ENCODE assay signal across 9 mouse cellular contexts in the genomic region with DNA sequence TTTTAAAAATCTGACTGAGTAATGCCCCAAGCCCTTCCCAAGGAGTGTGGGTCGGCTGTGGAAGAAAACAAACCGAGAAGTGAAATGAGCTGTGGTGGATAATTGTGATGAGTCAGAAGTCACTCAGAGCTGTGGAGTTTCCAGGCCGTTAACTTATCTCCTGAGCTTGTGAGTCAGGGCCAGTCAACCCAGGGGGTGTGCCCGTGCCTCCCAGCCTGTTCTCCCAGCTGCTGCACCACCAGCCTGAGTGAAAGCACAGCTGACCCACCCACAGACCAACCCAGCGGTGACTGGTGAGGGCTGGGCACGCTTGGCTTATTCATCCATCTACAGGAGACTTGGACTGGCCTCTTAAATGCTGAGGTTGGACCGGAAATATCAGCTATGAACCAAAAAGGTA. TPM values are rescaled to one million over a fixed set of nuclear protein-coding genes. Genes with fewer than 3 reads are reported as not detected.
A peak's percentile ranks its signal among the peaks of the same experiment; 100 is the strongest.
DNase-seq lines count a peak whose midpoint lies in the region; ATAC-seq and TF ChIP-seq lines count a peak whose summit lies in the region.
"Had no signal": no experiment of that assay in that cellular context is flagged by ENCODE, and none has a peak within 500 bp of the region (broad histone marks: within the 10 kb centered on the region; RNA-seq: fewer than 3 reads in every experiment).

No protein-coding gene starts in this region.

- peaks cover 7% of the 10 kb centered on the region; the same call in 1 of the 2 replicates for H3K27me3 ChIP-seq in heart, embryonic 10.5 days (ENCODE audit: insufficient read depth, poor library complexity, severe bottlenecking)
- H3K27me3 ChIP-seq in intestine, postnatal 0 days (replicated peaks; ENCODE audit: control insufficient read depth, insufficient read depth, low read length), result no peaks in the 10 kb centered on the region
- no peaks in the 10 kb centered on the region for H3K27me3 ChIP-seq in forebrain, embryonic 13.5 days
- H3K27me3 ChIP-seq in limb, embryonic 10.5 days (ENCODE audit: low read depth, poor library complexity, severe bottlenecking), result no peaks in the 10 kb centered on the region
- H3K27me3 ChIP-seq: neural tube, embryonic 12.5 days had no signal

- peak; percentile 89 for ATAC-seq in intestine, postnatal 0 days
- peak; percentile 59; the same call in 1 of the 2 replicates for ATAC-seq in monocyte, adult 5-6 weeks (replicated peaks; ENCODE audit: insufficient number of reproducible peaks, low FRiP score, low TSS enrichment, poor library complexity, severe bottlenecking)
- no peak for ATAC-seq in forebrain, embryonic 13.5 days

- H3K9ac ChIP-seq in intestine, postnatal 0 days (ENCODE audit: low read depth, low read length), result no peak overlapping the region
- no peak overlapping the region for H3K9ac ChIP-seq in forebrain, embryonic 13.5 days
- H3K9ac ChIP-seq: neural tube, embryonic 12.5 days had no signal

- no peaks in the 10 kb centered on the region for H3K9me3 ChIP-seq in heart, embryonic 10.5 days
- no peaks in the 10 kb centered on the region for H3K9me3 ChIP-seq in intestine, postnatal 0 days (ENCODE audit: control insufficient read depth)
- no peaks in the 10 kb centered on the region for H3K9me3 ChIP-seq in forebrain, embryonic 13.5 days (replicated peaks)
- H3K9me3 ChIP-seq in limb, embryonic 10.5 days (replicated peaks), result no peaks in the 10 kb centered on the region
- H3K9me3 ChIP-seq: neural tube, embryonic 12.5 days had no signal

- peaks cover 15% of the 10 kb centered on the region for H3K4me1 ChIP-seq in heart, embryonic 10.5 days
- H3K4me1 ChIP-seq in intestine, postnatal 0 days (replicated peaks; ENCODE audit: control insufficient read depth, insufficient read depth, low read length), result peaks cover 2% of the 10 kb centered on the region; the same call in 1 of the 2 replicates
- peaks cover 9% of the 10 kb centered on the region for H3K4me1 ChIP-seq in forebrain, embryonic 13.5 days
- H3K4me1 ChIP-seq in limb, embryonic 10.5 days, result no peaks in the 10 kb centered on the region

- H3K4me2 ChIP-seq in intestine, postnatal 0 days (replicated peaks; ENCODE audit: low read depth), result no peak overlapping the region
- no peak overlapping the region for H3K4me2 ChIP-seq in forebrain, embryonic 13.5 days
- H3K4me2 ChIP-seq: neural tube, embryonic 12.5 days had no signal

- no peak overlapping the region for H3K4me3 ChIP-seq in heart, embryonic 10.5 days
- no peak overlapping the region for H3K4me3 ChIP-seq in intestine, postnatal 0 days (ENCODE audit: low read depth, low read length)
- H3K4me3 ChIP-seq in forebrain, embryonic 13.5 days, result no peak overlapping the region
- no peak overlapping the region for H3K4me3 ChIP-seq in limb, embryonic 10.5 days
- H3K4me3 ChIP-seq in layer of hippocampus, adult 2 months, result no peak overlapping the region
- H3K4me3 ChIP-seq: neural tube, embryonic 12.5 days had no signal

- 34% methylated on average over 7 of the region's 7 CpGs for whole genome bisulfite sequencing in heart, embryonic 10.5 days
- 24% methylated on average over 7 of the region's 7 CpGs for WGBS in intestine, postnatal 0 days
- WGBS in forebrain, embryonic 13.5 days, result 73% methylated on average over 7 of the region's 7 CpGs
- 74% methylated on average over 7 of the region's 7 CpGs for WGBS in limb, embryonic 10.5 days

- H3K27ac ChIP-seq in heart, embryonic 10.5 days, result no peak overlapping the region
- H3K27ac ChIP-seq in intestine, postnatal 0 days (ENCODE audit: low read depth, low read length), result peak overlapping the region; percentile 28; the same call in 1 of the 2 replicates
- no peak overlapping the region for H3K27ac ChIP-seq in forebrain, embryonic 13.5 days
- H3K27ac ChIP-seq in limb, embryonic 10.5 days, result no peak overlapping the region
- no peak overlapping the region for H3K27ac ChIP-seq in layer of hippocampus, adult 2 months
- H3K27ac ChIP-seq: neural tube, embryonic 12.5 days had no signal

- DNase-seq in heart, adult 11 months, result peak; percentile 96
- no peak for DNase-seq in heart, embryonic 10.5 days (ENCODE audit: low spot score)
- peak; percentile 75 for DNase-seq in c-Kit-negative CD71-positive TER-119-positive erythroid progenitor cells, embryonic 14.5 days (ENCODE audit: low read depth, low spot score)
- no peak for DNase-seq in limb, embryonic 10.5 days (ENCODE audit: low spot score)
- no peak for DNase-seq in layer of hippocampus, adult 2 months (ENCODE audit: low spot score in 2 of 2)

- TF ChIP-seq CTCF in intestine, postnatal 0 days (IDR thresholded peaks at IDR 0.05; ENCODE audit: low read depth), result no peak
- no peak for TF ChIP-seq CTCF in layer of hippocampus, adult 2 months (conservative IDR thresholded peaks at IDR 0.05)

- no peaks in the 10 kb centered on the region for H3K36me3 ChIP-seq in heart, embryonic 10.5 days
- H3K36me3 ChIP-seq in intestine, postnatal 0 days (ENCODE audit: control insufficient read depth, insufficient read depth), result no peaks in the 10 kb centered on the region
- no peaks in the 10 kb centered on the region for H3K36me3 ChIP-seq in forebrain, embryonic 13.5 days (ENCODE audit: poor library complexity, severe bottlenecking)
- H3K36me3 ChIP-seq in limb, embryonic 10.5 days, result no peaks in the 10 kb centered on the region
- H3K36me3 ChIP-seq: neural tube, embryonic 12.5 days had no signal

RNA-seq across cellular contexts. Expression of a gene that starts 19.9 kb away (rescaled TPM):
- polyA plus RNA-seq in heart, embryonic 10.5 days (2016; fragmentation: Nextera tagmentation; extraction: Ambion mirVana), result 7.8 and 8.9 TPM in 2 replicates
- polyA plus RNA-seq in intestine, postnatal 0 days (2015; fragmentation: Nextera tagmentation; extraction: Ambion mirVana), result 23.1 and 25.1 TPM in 2 replicates
- 7.4 to 9.3 TPM (median 9.1 TPM) in 3 replicates for total RNA-seq in monocyte, adult 5-6 weeks (2017)
- polyA plus RNA-seq in forebrain, embryonic 13.5 days (2015; fragmentation: Nextera tagmentation; extraction: Ambion mirVana), result 20.7 and 22.3 TPM in 2 replicates
- 8.1 and 9.9 TPM in 2 replicates for polyA plus RNA-seq in limb, embryonic 10.5 days (2016; fragmentation: Nextera tagmentation; extraction: Ambion mirVana)
- 10 to 100 TPM; 25.7 to 27.5 TPM for total RNA-seq in layer of hippocampus, adult 2 months (2021)

RNA-seq across cellular contexts. Expression of a gene that starts 51.5 kb away (rescaled TPM):
- 830 and 1,266 TPM in 2 replicates for polyA plus RNA-seq in heart, embryonic 10.5 days (2016; fragmentation: Nextera tagmentation; extraction: Ambion mirVana)
- 185 and 190 TPM in 2 replicates for polyA plus RNA-seq in intestine, postnatal 0 days (2015; fragmentation: Nextera tagmentation; extraction: Ambion mirVana)
- total RNA-seq in monocyte, adult 5-6 weeks (2017), result 23.3 to 27.2 TPM (median 24.2 TPM) in 3 replicates
- 351 and 386 TPM in 2 replicates for polyA plus RNA-seq in forebrain, embryonic 13.5 days (2015; fragmentation: Nextera tagmentation; extraction: Ambion mirVana)
- polyA plus RNA-seq in limb, embryonic 10.5 days (2016; fragmentation: Nextera tagmentation; extraction: Ambion mirVana), result 533 and 582 TPM in 2 replicates
- 10 to 100 TPM; 63.8 to 69.8 TPM for total RNA-seq in layer of hippocampus, adult 2 months (2021)

Comparison
In these comparisons a context has a peak if more than half of its experiments do, and no peak if none do; other contexts are left out.
1. DNase-seq: peak in heart, adult 11 months (single experiment) and c-Kit-negative CD71-positive TER-119-positive erythroid progenitor cells, embryonic 14.5 days (single experiment); none in heart, embryonic 10.5 days (single experiment), limb, embryonic 10.5 days (single experiment) and layer of hippocampus, adult 2 months (0 of 2).